Mouse (Mus musculus) hindbrain, embryonic 10.5 days (tissue): ENCODE measurements around the gene Apopt1. TPM values are rescaled to one million over a fixed set of nuclear protein-coding genes. Genes with fewer than 3 reads are reported as not detected.

Experiments
- DNase-seq: peaks from one replicate; pipeline ENCODE4 v3.0.0-alpha.2; 2017; ENCODE audit warnings: low spot score
- H3K27ac ChIP-seq: fragments of 300-500 bp; sonication (generic); 2 replicates; pipeline ENCODE4 v1.5.1; 2016; ENCODE audit warnings: mild to moderate bottlenecking, moderate library complexity
- H3K27me3 ChIP-seq: fragments of 300-500 bp; sonication (generic); 2 replicates; pipeline ENCODE4 v1.6.1; 2016; ENCODE audit warnings: mild to moderate bottlenecking; ENCODE audit not compliant: poor library complexity, insufficient read depth, severe bottlenecking
- H3K36me3 ChIP-seq: fragments of 300-500 bp; sonication (generic); 2 replicates; pipeline ENCODE4 v1.6.1; 2016; ENCODE audit warnings: mild to moderate bottlenecking, moderate library complexity
- H3K4me1 ChIP-seq: fragments of 300-500 bp; sonication (generic); replicated peaks from 2 replicates; pipeline ENCODE4 v1.6.1; 2016; ENCODE audit warnings: mild to moderate bottlenecking
- H3K4me3 ChIP-seq: fragments of 300-500 bp; sonication (generic); 2 replicates; pipeline ENCODE4 v1.5.1; 2016; ENCODE audit warnings: mild to moderate bottlenecking, moderate library complexity
- H3K9me3 ChIP-seq: fragments of 300-500 bp; sonication (generic); 2 replicates; pipeline ENCODE4 v1.6.1; 2016; ENCODE audit warnings: mild to moderate bottlenecking, moderate library complexity
- WGBS: fragments of 180-500 bp; shearing (Covaris S2); methylation state at CpG from one replicate; pipeline ENCODE4 v1.1.7; 2016; 5-methylcytosine and 5-hydroxymethylcytosine counted together
- polyA plus RNA-seq: library from polyadenylated mRNA; unstranded; fragments of >200 nt; fragmentation: Nextera tagmentation; extraction: Ambion mirVana; gene quantifications from 2 replicates; pipeline ENCODE4 v1.2.1, GENCODE M21; 2016

Gene Apopt1
- polyA plus RNA-seq, 1 experiment from 2014 or later = 59.2 TPM

- peaks cover 71% of the 10 kb centered on the region for H3K4me1 ChIP-seq
- peaks cover 18% of the 10 kb centered on the region for H3K36me3 ChIP-seq
- H3K9me3 ChIP-seq = no peaks in the 10 kb centered on the region
- peak; percentile 81 for DNase-seq
- H3K27me3 ChIP-seq = no peaks in the 10 kb centered on the region; the same call in 1 of the 2 replicates
- peak within 1 kb of the TSS; percentile 97 for H3K4me3 ChIP-seq
- WGBS = under 1% methylated on average over 85 of the region's 85 CpGs
- H3K27ac ChIP-seq = peak within 1 kb of the TSS; percentile 98
Observed at GRCm38 (mm10) chr12:111758381-111759175, 45.5 kb downstream of the Apopt1 start, which contains the start of gene Klc1. Klc1 (plus strand) TSS chr12:111758849.

- Histone ChIP-seq H3K9me3 (no peaks in the 10 kb centered on the region), H3K4me3 (peak overlapping the region; percentile 97), H3K36me3 (peaks cover 23% of the 10 kb centered on the region), H3K4me1 (peaks cover 75% of the 10 kb centered on the region), H3K27me3 (no peaks in the 10 kb centered on the region; the same call in 1 of the 2 replicates), H3K27ac (peak overlapping the region; percentile 98)
- DNase-seq = peak; percentile 68
- WGBS = 2% methylated on average over 35 of the region's 35 CpGs
Observed at GRCm38 (mm10) chr12:111759176-111760061, 46.4 kb downstream of the Apopt1 start.

- H3K4me1 ChIP-seq = peaks cover 83% of the 10 kb centered on the region
Observed at GRCm38 (mm10) chr12:111760306-111760908, 47.3 kb downstream of the Apopt1 start.

GRCm38 (mm10) chr12:111762620-111763280, 49.7 kb downstream of the Apopt1 start:
- Histone ChIP-seq H3K27me3 (no peaks in the 10 kb centered on the region), H3K27ac (no peak overlapping the region), H3K36me3 (peaks cover 30% of the 10 kb centered on the region), H3K4me3 (no peak overlapping the region), H3K4me1 (peaks cover 90% of the 10 kb centered on the region), H3K9me3 (no peaks in the 10 kb centered on the region)
- 90% methylated on average over 13 of the region's 13 CpGs for WGBS
- no peak for DNase-seq

More at GRCm38 (mm10) chr12:111760306-111760908, 47.3 kb downstream of the Apopt1 start:
- no peak for DNase-seq
- WGBS = 79% methylated on average over 7 of the region's 7 CpGs
- Histone ChIP-seq H3K27me3 (no peaks in the 10 kb centered on the region; the same call in 1 of the 2 replicates), H3K9me3 (no peaks in the 10 kb centered on the region), H3K27ac (peak overlapping the region; percentile 98), H3K4me3 (peak overlapping the region; percentile 97), H3K36me3 (peaks cover 23% of the 10 kb centered on the region)

- no peaks in the 10 kb centered on the region for H3K9me3 ChIP-seq
- H3K4me1 ChIP-seq = peaks cover 69% of the 10 kb centered on the region
- no peaks in the 10 kb centered on the region for H3K27me3 ChIP-seq
- peak overlapping the region; percentile 35 for H3K4me3 ChIP-seq
- H3K27ac ChIP-seq = peak overlapping the region; percentile 79
- peaks cover 42% of the 10 kb centered on the region for H3K36me3 ChIP-seq
- DNase-seq = peak; percentile 73
- 19% methylated on average over 16 of the region's 16 CpGs for WGBS
Observed at GRCm38 (mm10) chr12:111766313-111767236, 53.5 kb downstream of the Apopt1 start.

GRCm38 (mm10) chr12:111768322-111768928, 55.4 kb downstream of the Apopt1 start:
- no peak overlapping the region for H3K4me3 ChIP-seq

GRCm38 (mm10) chr12:111769306-111769705, 56.2 kb downstream of the Apopt1 start:
- Histone ChIP-seq H3K27ac (no peak overlapping the region), H3K4me1 (peaks cover 47% of the 10 kb centered on the region), H3K9me3 (no peaks in the 10 kb centered on the region), H3K4me3 (no peak overlapping the region), H3K27me3 (no peaks in the 10 kb centered on the region), H3K36me3 (peaks cover 46% of the 10 kb centered on the region)
- no peak for DNase-seq
- WGBS = 47% methylated on average over 10 of the region's 10 CpGs

More at GRCm38 (mm10) chr12:111768322-111768928, 55.4 kb downstream of the Apopt1 start:
- H3K36me3 ChIP-seq = peaks cover 44% of the 10 kb centered on the region
- H3K4me1 ChIP-seq = peaks cover 51% of the 10 kb centered on the region
- no peaks in the 10 kb centered on the region for H3K9me3 ChIP-seq
- H3K27ac ChIP-seq = no peak overlapping the region
- 93% methylated on average over 10 of the region's 10 CpGs for WGBS
- no peaks in the 10 kb centered on the region for H3K27me3 ChIP-seq
- DNase-seq = no peak

GRCm38 (mm10) chr12:111769816-111770577, 56.9 kb downstream of the Apopt1 start:
- 74% methylated on average over 8 of the region's 9 CpGs for WGBS
- no peaks in the 10 kb centered on the region for H3K9me3 ChIP-seq
- H3K4me1 ChIP-seq = peaks cover 42% of the 10 kb centered on the region
- no peak overlapping the region for H3K27ac ChIP-seq
- H3K27me3 ChIP-seq = no peaks in the 10 kb centered on the region
- H3K36me3 ChIP-seq = peaks cover 53% of the 10 kb centered on the region
- H3K4me3 ChIP-seq = no peak overlapping the region
- no peak for DNase-seq

GRCm38 (mm10) chr12:111770651-111771050, 57.6 kb downstream of the Apopt1 start:
- Histone ChIP-seq H3K27ac (no peak overlapping the region), H3K9me3 (no peaks in the 10 kb centered on the region), H3K36me3 (peaks cover 59% of the 10 kb centered on the region), H3K4me1 (peaks cover 36% of the 10 kb centered on the region), H3K27me3 (no peaks in the 10 kb centered on the region), H3K4me3 (no peak overlapping the region)
- DNase-seq = no peak
- 93% methylated on average over 10 of the region's 10 CpGs for WGBS

- H3K9me3 ChIP-seq = no peaks in the 10 kb centered on the region
Observed at GRCm38 (mm10) chr12:111774156-111774555, 61.1 kb downstream of the Apopt1 start.

More at GRCm38 (mm10) chr12:111774156-111774555, 61.1 kb downstream of the Apopt1 start:
- Histone ChIP-seq H3K4me1 (peaks cover 7% of the 10 kb centered on the region), H3K4me3 (no peak overlapping the region), H3K36me3 (peaks cover 84% of the 10 kb centered on the region), H3K27ac (no peak overlapping the region), H3K27me3 (no peaks in the 10 kb centered on the region)
- DNase-seq = no peak
- WGBS = 89% methylated on average over 16 of the region's 16 CpGs
